Mouse (Mus musculus) adrenal gland, postnatal 4 days (tissue): ENCODE measurements around the gene Ube2j1. TPM values are rescaled to one million over a fixed set of nuclear protein-coding genes. Genes with fewer than 3 reads are reported as not detected.

Source experiments
- DNase-seq, 2 experiments: peaks; one replicate each; pipeline ENCODE4 v3.0.0; 2021 to 2022; ENCODE audit warnings: low spot score in 2 of 2, mixed read lengths in 2 of 2
- total RNA-seq, 2 experiments: library from RNA; stranded (reverse); gene quantifications; 2 replicates each; pipeline ENCODE4 v1.2.3; 2021

Gene Ube2j1
- total RNA-seq, 2 experiments from 2014 or later, result 63.1 to 65.9 TPM

GRCm38 (mm10) chr4:33068894-33069293 lies 37.7 kb downstream of the Ube2j1 start:
- DNase-seq, result no peak

- no peak for DNase-seq
Measured at GRCm38 (mm10) chr4:33070326-33070725, 39.1 kb downstream of the Ube2j1 start.

GRCm38 (mm10) chr4:33071337-33071736 lies 40.1 kb downstream of the Ube2j1 start:
- no peak for DNase-seq

GRCm38 (mm10) chr4:33072526-33073161 lies 41.4 kb downstream of the Ube2j1 start:
- no peak for DNase-seq

- no peak for DNase-seq
Measured at GRCm38 (mm10) chr4:33074406-33074805, 43.2 kb downstream of the Ube2j1 start.

DNA sequence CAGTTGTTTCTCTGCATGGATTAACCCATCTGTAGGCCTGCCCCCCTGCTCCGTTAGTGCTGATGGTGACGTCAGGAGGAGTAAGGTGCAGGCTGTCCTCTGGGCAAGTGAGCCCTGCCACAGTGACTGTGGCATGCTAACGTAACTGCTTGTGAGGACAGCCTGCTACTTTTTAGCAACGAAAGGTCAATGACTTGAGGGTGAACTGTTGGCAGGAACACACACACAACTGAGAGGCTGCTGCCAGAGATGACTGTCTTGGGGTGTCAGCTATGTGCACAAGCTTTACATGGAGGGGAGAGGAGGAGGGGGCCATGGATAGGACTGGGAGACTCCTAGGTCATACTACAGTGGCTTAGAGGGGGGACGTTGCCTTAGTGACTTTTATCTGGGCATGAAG lies 43.6 kb downstream of the Ube2j1 start:
- DNase-seq, result no peak

GRCm38 (mm10) chr4:33075776-33076524 lies 44.7 kb downstream of the Ube2j1 start:
- no peak for DNase-seq

GRCm38 (mm10) chr4:33077161-33077560 lies 45.9 kb downstream of the Ube2j1 start:
- no peak for DNase-seq

GRCm38 (mm10) chr4:33077724-33078123 lies 46.5 kb downstream of the Ube2j1 start:
- no peak for DNase-seq

DNA sequence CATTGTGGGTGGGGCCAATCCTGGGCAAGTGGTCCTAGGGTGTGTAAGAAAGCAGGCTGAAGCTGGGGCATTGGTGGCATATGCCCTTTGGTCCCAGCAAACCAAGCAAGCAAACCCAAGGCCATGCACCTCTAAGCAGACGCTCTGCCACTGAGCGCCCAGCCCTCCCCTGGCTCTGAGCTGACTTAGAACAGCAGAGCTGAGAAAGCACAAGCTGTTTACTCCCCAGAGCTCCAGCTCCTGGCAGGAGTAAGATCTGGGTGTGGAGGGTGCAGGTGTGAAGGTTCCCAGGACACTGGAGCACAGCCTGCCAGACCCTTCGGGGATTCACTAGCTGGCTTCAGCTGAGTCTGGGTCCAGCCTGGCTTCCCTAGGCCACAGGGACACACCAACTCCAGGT lies 47.3 kb downstream of the Ube2j1 start:
- no peak for DNase-seq

DNA sequence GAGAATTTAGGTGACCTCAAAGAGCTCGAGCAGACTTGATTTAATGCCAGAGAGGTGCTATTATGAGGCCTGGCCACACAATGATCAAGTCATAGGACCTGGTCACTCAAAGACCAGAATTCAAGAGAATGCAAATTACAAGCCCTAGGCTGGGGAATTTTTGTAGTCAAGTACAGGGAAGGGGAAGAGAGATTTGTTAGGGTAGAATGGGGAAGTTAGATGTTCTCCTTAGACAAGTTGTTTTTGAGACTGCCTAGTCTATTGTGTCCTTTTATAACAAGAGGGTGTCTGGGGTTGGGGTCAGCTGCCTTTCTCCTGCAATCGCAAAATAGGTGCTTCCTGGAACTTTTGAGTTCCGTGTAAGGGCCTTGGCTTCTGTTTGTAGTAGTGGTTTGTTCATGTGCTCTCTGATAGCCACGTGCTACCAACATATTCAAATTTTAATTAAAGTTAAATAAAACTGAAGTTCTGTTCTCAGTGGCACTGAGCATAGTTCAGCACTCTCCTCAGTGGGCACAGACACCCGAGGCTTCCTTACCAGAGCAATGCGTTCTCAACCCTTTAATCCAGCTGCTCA lies 68.0 kb downstream of the Ube2j1 start:
- DNase-seq, result no peak

Other genes starting within 250 kb of the Ube2j1 start
- gene Lyrm2, start 231.2 kb upstream of the Ube2j1 start, total RNA-seq, result 10 to 100 TPM; 61.0 to 65.9 TPM
- 1 to 10 TPM; 7.6 to 10.0 TPM for gene Ankrd6, start 80.6 kb upstream of the Ube2j1 start, total RNA-seq
- 10 to 100 TPM in 1 of 2 experiments, 1 to 10 TPM in 1; 9.0 to 10.7 TPM for gene Rragd, start 48.4 kb upstream of the Ube2j1 start, total RNA-seq
- not detected for gene Gabrr2, start 31.6 kb downstream of the Ube2j1 start, total RNA-seq
- gene Gabrr1, start 101.1 kb downstream of the Ube2j1 start, total RNA-seq, result under 1 TPM; 0.17 TPM
- 10 to 100 TPM; 58.0 to 60.0 TPM for gene Pm20d2, start 158.3 kb downstream of the Ube2j1 start, total RNA-seq
- gene Srsf12, start 177.6 kb downstream of the Ube2j1 start, total RNA-seq, result 1 to 10 TPM; 4.3 to 5.1 TPM